Mouse (Mus musculus): ENCODE measurements around the gene Ppp1r3g.

GRCm38 (mm10) chr13:35959391-35960067 lies 890 bp downstream of the Ppp1r3g start:
- TF ChIP-seq CTCF (IDR thresholded peaks at IDR 0.05; ENCODE audit: borderline replicate concordance, extremely low read depth, insufficient read depth, insufficient read length), result no peak
- no peak for TF ChIP-seq POLR2A (IDR thresholded peaks at IDR 0.05; ENCODE audit: borderline replicate concordance, extremely low read depth, insufficient read depth, insufficient read length, poor library complexity, severe bottlenecking)
